Mouse (Mus musculus) small intestine, adult 2 months (tissue): Measurements from ENCODE around the gene Col8a2. TPM values are rescaled to one million over a fixed set of nuclear protein-coding genes. Genes with fewer than 3 reads are reported as not detected.

ENCODE experiments used
- H3K27ac ChIP-seq: fragments of 200-500 bp; 2 replicates; pipeline ENCODE4 v1.5.1; 2012; ENCODE audit warnings: low read depth, low read length, control low read depth, inconsistent platforms; ENCODE audit not compliant: insufficient read depth
- H3K27me3 ChIP-seq: fragments of 200-500 bp; 2 replicates; pipeline ENCODE4 v1.6.1; 2012; ENCODE audit warnings: mild to moderate bottlenecking, moderate library complexity, low read length, inconsistent platforms; ENCODE audit not compliant: control insufficient read depth, insufficient read depth
- H3K36me3 ChIP-seq: fragments of 200-500 bp; 2 replicates; pipeline ENCODE4 v1.6.1; 2012; ENCODE audit warnings: mild to moderate bottlenecking, low read length, control low read depth, inconsistent platforms; ENCODE audit not compliant: control insufficient read depth, insufficient read depth
- H3K4me1 ChIP-seq: fragments of 200-500 bp; 2 replicates; pipeline ENCODE4 v1.6.1; 2012; ENCODE audit warnings: low read length, inconsistent platforms, mixed read lengths; ENCODE audit not compliant: control insufficient read depth, insufficient read depth, insufficient read length
- H3K4me3 ChIP-seq: fragments of 200-500 bp; 2 replicates; pipeline ENCODE4 v1.5.1; 2012; ENCODE audit warnings: low read depth, mild to moderate bottlenecking, control low read depth, inconsistent platforms, low read length, moderate library complexity
- CTCF ChIP-seq: fragments of 200-500 bp; IDR thresholded peaks from 2 replicates; pipeline ENCODE4 v1.5.1; 2012; ENCODE audit warnings: low read depth, mild to moderate bottlenecking, control low read depth, inconsistent platforms, low read length, moderate library complexity, mixed read lengths; ENCODE audit not compliant: insufficient replicate concordance, insufficient read length; ENCODE audit errors: extremely low read depth
- POLR2A ChIP-seq: fragments of 200-500 bp; IDR thresholded peaks from 2 replicates; pipeline ENCODE4 v1.6.1; 2012; ENCODE audit warnings: low read depth, mild to moderate bottlenecking, control low read depth, inconsistent platforms, low read length, moderate library complexity
- WGBS: fragments of 180-500 bp; shearing (Covaris S2); methylation state at CpG from one replicate; pipeline ENCODE4 v1.1.7; 2018; 5-methylcytosine and 5-hydroxymethylcytosine counted together
- polyA plus RNA-seq: library from polyadenylated mRNA; depleted of rRNA; stranded (reverse); fragments of >200 nt; gene quantifications from 2 replicates; pipeline ENCODE4 v1.2.3, GENCODE M21; 2012

Col8a2 gene
- polyA plus RNA-seq, 1 experiment, result 0.55 TPM

- 60% methylated on average over 4 of the region's 4 CpGs for WGBS
- TF ChIP-seq POLR2A (no peak), CTCF (no peak)
- H3K27ac ChIP-seq, result no peak overlapping the region
- H3K4me3 ChIP-seq, result no peak overlapping the region
- H3K27me3 ChIP-seq, result no peaks in the 10 kb centered on the region
- no peaks in the 10 kb centered on the region for H3K36me3 ChIP-seq
- peaks cover 7% of the 10 kb centered on the region for H3K4me1 ChIP-seq
Measured at GRCm38 (mm10) chr4:126250659-126251058, 35.9 kb upstream of the Col8a2 start.

GRCm38 (mm10) chr4:126251655-126252254 lies 34.8 kb upstream of the Col8a2 start:
- H3K27ac ChIP-seq, result 0 out of 2 replicates have a peak overlapping the region, but pooled peaks have one; percentile 15
- no peak overlapping the region for H3K4me3 ChIP-seq
- no peaks in the 10 kb centered on the region for H3K27me3 ChIP-seq
- WGBS, result 66% methylated on average over 11 of the region's 11 CpGs
- peaks cover 7% of the 10 kb centered on the region for H3K4me1 ChIP-seq
- TF ChIP-seq CTCF (no peak), POLR2A (no peak)
- H3K36me3 ChIP-seq, result no peaks in the 10 kb centered on the region

- Histone ChIP-seq H3K27me3 (no peaks in the 10 kb centered on the region), H3K4me3 (no peak overlapping the region), H3K36me3 (no peaks in the 10 kb centered on the region), H3K4me1 (peaks cover 10% of the 10 kb centered on the region), H3K27ac (no peak overlapping the region)
- TF ChIP-seq CTCF, result no peak
- no peak for TF ChIP-seq POLR2A
- 85% methylated on average over 17 of the region's 17 CpGs for WGBS
Measured at GRCm38 (mm10) chr4:126252411-126253237, 34.0 kb upstream of the Col8a2 start.

GRCm38 (mm10) chr4:126253637-126254272 lies 32.8 kb upstream of the Col8a2 start:
- no peaks in the 10 kb centered on the region for H3K36me3 ChIP-seq
- H3K27ac ChIP-seq, result no peak overlapping the region
- peaks cover 10% of the 10 kb centered on the region for H3K4me1 ChIP-seq
- WGBS, result 74% methylated on average over 14 of the region's 14 CpGs
- H3K4me3 ChIP-seq, result no peak overlapping the region
- TF ChIP-seq POLR2A (no peak), CTCF (no peak)
- H3K27me3 ChIP-seq, result no peaks in the 10 kb centered on the region

- H3K27me3 ChIP-seq, result no peaks in the 10 kb centered on the region
- WGBS, result 50% methylated on average over 9 of the region's 9 CpGs
- peaks cover 10% of the 10 kb centered on the region for H3K4me1 ChIP-seq
- no peak overlapping the region for H3K27ac ChIP-seq
- H3K36me3 ChIP-seq, result no peaks in the 10 kb centered on the region
- TF ChIP-seq CTCF, result no peak
- no peak for TF ChIP-seq POLR2A
- peak overlapping the region; percentile 88 for H3K4me3 ChIP-seq
Measured at GRCm38 (mm10) chr4:126254315-126255112, 32.1 kb upstream of the Col8a2 start.

- TF ChIP-seq POLR2A, result no peak
- no peak for TF ChIP-seq CTCF
- H3K27ac ChIP-seq, result peak overlapping the region; percentile 81
- no peaks in the 10 kb centered on the region for H3K36me3 ChIP-seq
- 4% methylated on average over 50 of the region's 50 CpGs for WGBS
- peak overlapping the region; percentile 88 for H3K4me3 ChIP-seq
- H3K4me1 ChIP-seq, result peaks cover 11% of the 10 kb centered on the region
- H3K27me3 ChIP-seq, result no peaks in the 10 kb centered on the region
Measured at GRCm38 (mm10) chr4:126255113-126256001, 31.2 kb upstream of the Col8a2 start.
